Mouse (Mus musculus) ZHBTc4 (cell line): ENCODE results near the gene Plxnd1.

Experiments
- DNase-seq: peaks from one replicate; pipeline ENCODE4 v3.0.0-alpha.2; 2011; ENCODE audit warnings: low read depth, low spot score

Plxnd1 gene

DNA sequence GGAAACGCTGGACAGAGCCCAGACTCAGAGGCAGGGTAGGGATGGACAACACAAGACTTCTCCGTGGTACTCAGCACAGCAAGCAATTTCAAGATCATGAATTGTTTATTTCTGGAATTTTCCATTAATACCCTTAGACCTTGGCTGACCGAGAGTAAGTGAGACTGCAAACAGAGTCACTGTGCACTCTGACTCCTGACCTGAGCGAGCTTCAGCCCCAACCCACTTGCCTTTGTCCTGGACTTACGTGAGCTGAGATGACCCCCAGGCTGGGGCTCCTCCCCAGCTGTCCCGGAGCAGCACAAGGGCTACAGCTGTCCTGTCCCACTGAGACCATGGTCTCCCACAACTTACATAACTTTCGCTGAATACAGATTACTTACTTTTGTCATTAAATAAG is 11.9 kb downstream of the Plxnd1 start:
- DNase-seq: no peak

DNA sequence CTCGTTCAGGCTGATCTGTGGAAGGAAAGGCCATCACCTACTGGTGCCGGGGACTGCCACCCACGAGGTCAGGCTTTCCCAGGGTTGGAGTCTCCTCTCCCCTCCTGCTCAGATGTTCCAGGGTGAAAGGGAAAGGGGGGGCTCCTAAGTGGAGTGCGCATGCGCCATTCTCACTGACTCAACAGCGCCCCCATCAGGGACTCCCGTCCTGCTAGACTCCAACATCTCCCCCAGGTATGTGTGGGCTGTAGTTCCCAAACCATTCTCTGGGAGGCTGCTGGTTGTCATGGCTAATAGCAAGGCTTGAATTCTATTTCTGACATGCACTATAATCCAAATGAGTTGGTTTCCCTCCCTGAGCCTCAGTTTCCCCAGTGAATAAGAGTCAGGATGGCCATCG is 16.2 kb downstream of the Plxnd1 start:
- DNase-seq: peak; percentile 42

DNA sequence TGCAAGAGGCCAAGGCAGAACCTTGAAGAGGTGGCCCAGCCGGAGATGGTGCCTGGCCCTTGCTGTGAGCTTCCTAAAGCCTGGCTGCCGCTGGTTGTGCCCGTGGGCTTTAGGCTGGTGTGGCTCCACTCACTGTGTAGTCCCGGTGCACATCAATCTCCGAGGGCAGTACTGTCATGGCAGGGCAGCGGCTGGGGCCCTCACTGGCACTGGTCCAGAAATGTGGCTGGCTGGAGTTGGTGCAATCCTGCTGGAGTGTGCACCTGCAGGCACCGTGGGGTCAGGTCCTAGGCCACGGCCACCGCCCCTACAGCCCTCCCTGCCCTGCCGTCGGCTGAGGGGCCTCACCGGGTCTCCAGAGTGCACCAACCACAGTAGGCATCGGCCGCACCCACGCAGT is 17.0 kb downstream of the Plxnd1 start:
- no peak for DNase-seq

- DNase-seq: no peak
These were observed 19.2 kb downstream of the Plxnd1 start for GRCm38 (mm10) chr6:115975606-115976005.

GRCm38 (mm10) chr6:115973881-115974662 is 20.7 kb downstream of the Plxnd1 start:
- DNase-seq: no peak

DNA sequence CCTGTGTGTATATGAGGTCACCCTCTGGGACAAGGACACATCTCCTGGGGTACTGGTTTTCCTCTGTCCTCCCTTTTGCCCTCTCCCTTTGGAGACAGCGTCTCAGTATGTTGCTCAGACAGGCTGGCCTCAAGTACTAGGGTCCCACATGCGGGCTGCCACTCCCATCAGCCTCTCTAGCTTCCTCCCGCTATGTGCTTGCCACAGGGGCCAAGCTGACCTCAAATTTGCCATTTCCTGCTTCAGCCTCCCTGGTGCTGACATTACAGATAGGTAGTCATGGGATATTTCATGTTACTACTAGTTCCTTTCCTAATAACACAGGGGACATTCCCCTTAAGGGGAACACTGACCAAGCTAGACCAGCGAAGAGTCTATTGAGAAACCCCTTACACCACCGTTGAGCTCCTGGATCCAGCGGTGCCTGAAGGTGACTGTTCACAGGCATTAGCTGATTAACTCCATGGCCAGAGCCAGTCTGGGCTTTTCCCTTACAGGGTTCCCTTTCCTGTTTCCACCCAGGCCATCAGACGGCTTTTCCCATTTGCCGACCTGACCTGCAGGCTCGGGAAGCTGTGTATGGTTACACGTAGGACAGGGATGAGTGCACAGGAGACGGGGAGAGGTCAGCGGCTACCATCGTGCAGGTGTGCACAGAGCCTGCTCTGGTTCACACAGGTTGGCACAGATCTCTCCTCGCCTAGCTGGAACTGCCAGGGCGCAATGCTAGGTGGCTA is 21.5 kb downstream of the Plxnd1 start:
- DNase-seq: no peak

DNA sequence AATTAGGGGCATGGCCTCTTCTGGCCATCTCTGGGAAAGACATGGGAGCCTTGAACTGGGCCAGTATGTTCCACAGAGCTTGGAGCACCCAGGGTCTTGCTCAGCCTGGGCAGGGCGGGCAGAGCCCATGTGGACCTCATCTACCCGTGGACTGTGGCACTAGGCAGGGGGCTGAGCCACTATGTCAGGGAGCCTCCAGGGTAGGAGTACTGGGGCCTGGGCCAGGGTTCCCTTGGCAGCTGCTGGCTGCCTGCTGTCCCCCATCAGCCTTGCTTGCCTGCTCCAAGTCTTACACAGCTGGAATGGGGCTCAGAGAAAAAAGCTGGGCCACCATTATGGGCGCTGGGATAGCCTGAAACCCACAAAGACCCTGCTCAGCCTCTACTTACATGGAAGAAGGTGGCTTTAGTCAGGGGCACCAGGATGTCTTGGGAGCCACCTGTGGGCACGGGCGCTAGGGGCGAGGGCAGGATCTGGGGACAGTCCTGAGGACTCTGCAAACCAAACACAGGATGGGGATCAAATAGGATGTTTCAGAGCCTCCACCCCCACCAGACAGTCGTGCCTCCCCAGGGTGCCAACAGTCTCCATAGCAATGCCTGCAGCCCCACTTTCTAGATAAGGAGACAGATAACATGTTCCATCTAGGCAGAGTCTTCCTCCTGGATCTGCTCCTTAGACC is 22.6 kb downstream of the Plxnd1 start:
- no peak for DNase-seq

DNA sequence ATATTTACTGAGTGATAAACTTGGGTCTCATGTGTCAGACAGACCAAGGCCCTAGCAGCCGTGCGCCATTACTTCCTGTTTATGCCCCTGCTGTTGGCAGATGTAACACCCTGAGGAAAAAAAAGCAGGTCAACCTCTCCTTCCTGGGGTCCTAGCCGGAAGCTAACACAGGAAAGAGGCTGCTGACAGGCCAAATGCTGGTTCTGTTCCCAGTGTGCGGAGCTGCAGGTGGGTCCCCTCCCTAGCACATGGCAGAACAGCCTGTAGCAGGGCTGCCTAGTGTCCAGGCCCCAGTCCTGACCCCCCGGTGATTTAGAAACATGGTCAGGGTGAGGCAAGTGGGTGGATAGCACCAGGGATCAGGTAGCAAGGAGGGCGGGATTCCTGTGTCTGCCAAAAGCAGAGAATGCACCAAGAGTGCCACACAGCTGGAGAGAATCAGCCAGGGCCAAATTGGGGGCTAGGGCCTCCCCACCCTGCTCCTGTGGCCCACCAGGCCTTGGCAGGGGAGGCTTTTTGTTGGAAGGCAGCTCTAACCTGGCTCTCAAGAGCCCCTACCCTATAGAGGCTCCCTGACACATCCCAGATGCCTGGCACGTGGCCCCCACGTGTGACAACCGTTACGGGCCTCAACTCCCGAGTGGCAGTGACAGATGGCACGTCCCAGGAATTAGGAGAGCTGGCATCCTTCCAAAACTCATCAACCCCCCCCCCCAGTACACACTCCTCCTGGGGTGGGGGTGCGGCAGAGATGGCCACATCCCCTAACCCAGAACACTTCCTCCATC is 23.3 kb downstream of the Plxnd1 start:
- DNase-seq: no peak

DNA sequence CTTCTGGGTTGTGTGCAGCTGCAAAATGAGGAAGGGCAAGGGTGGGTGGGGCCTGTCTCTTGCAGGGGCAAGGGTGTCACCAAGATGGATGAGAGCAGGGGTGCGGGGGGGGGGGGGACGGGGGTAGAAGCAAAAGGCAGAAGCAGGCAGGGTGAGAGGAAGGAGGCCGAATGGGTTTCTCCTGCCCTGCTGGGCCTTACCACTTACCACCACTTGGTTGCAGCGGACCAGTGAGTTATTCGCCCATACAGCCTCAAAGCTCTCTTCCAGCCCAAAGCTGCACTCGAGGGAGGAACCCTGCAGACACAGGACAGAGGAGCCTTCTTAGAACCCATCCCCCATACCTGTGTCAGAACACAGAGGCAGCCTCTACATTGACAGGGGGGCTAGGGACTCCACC is 24.9 kb downstream of the Plxnd1 start:
- DNase-seq: no peak

GRCm38 (mm10) chr6:115969103-115969502 is 25.7 kb downstream of the Plxnd1 start:
- no peak for DNase-seq

- no peak for DNase-seq
These were observed 26.1 kb downstream of the Plxnd1 start for GRCm38 (mm10) chr6:115968700-115969099.

DNA sequence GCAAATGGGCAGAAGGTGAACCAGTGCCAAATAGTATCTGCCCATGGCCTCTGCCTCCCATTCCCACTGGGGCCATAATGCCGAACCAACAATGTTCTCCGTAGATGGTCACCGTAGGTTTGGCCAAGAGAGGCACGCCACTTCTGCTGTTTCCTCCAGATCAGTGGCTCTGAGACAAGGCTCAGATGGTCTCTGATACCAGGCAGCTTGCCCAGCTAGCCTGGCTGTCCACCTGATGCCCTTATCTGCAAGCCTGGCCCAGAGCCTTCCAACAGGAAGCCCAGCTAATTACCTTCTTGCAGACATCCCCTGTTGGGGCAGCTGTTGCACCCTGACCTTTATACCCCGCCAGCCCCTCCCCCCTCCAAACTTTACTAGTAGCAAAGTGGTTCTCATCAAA is 26.7 kb downstream of the Plxnd1 start:
- DNase-seq: no peak

DNA sequence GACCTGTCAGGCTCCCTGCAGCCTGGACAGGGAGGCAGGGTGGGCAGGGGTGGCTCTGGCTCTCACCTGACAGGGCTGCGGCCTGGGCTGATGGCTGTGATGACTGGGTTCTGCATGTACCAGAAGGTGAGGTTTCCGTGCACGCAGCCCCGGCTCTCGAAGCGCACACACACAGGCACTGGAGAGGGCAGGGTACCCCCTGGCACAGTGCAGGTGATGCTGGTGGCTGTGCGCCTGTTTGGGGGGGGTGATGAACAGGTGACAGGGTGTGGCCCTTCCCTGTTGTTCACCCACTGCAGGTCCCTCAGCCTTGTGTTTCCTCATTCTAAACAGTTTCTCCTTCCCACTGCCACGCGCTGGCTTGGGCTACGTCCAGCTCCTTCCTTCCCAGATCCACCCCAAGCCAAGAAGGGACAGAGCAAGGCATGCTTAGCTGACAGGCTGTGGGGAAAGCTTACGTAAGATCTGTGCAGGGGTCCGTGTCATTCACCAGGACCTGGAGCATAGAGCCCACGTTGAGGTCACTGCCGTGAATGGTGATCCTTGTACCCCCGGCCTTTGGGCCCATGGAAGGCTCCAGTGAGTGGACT is 27.4 kb downstream of the Plxnd1 start:
- DNase-seq: no peak

DNA sequence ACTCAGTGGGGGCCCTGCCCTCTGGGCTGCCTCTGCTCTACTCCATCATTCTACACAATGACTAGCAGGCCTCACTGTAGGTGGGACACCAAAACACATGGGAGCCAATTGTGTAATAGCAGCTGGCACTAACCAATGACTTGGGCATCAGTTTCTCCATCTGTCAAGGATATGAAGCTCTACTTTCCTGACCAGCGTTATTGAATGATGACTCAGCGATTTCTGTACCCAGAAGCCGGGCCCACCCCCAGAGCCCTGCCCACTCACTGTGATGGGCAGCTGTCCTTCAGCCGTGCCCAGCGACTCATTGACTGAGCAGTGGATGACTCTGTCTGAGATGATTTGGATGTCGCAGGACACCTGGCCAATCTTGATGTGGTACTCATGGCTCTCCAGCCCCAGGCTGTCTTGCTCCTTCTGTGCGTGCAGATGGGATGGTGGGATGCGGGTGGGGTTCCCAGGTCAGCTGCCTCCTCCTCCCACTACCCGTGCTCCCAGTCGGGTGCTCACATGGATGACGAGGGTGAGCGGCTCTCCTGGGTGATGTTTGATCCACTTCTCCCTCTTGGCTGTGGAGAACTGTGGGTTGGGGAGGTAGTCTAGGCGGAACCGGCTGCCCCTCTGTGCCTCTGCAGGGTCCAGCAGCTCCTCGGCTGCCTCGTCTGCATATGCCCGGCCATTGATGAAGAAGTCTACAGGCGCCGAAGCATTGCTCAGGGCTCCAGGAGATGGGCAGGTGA is 28.4 kb downstream of the Plxnd1 start:
- no peak for DNase-seq

- no peak for DNase-seq
These were observed 31.1 kb downstream of the Plxnd1 start for GRCm38 (mm10) chr6:115963656-115964055.

- peak; percentile 79 for DNase-seq
These were observed 32.2 kb downstream of the Plxnd1 start for GRCm38 (mm10) chr6:115962439-115963085.

GRCm38 (mm10) chr6:115961743-115962142 is 33.1 kb downstream of the Plxnd1 start:
- no peak for DNase-seq

GRCm38 (mm10) chr6:115960322-115960721 is 34.5 kb downstream of the Plxnd1 start:
- no peak for DNase-seq

DNA sequence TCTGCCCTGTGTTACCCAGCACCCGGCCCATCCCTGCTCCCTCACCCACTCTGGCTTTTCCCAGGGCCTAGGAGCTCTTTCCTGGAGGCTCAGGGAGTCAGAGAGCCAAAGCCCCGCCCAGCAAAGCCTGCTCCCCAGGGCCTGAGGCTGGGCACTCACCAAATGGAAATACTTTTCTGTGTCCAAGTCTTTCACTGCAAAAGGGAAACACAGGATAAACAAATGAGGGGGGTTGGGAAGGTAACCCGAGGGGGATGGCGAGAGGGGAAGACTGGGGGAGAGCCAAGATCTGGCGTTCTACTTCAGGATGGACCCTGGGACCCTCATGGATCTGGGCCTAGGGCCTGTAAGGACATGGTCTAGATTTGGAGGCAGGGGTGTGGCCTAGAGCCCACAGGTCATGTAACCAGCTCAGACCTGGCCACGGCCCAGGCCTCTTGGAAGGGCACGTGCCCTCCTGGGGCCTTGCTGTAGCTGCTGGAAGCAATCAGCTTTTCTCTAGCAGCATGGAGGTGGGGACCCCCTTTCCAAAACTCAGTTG is 35.6 kb downstream of the Plxnd1 start:
- no peak for DNase-seq

GRCm38 (mm10) chr6:115958445-115958844 is 36.4 kb downstream of the Plxnd1 start:
- no peak for DNase-seq
